Mouse (Mus musculus): ENCODE data around the gene Pecam1. TPM values are rescaled to one million over a fixed set of nuclear protein-coding genes. Genes with fewer than 3 reads are reported as not detected.

Pecam1 gene
- polyA plus RNA-seq, 1 experiment from 2014 or later = 44.2 TPM

DNA sequence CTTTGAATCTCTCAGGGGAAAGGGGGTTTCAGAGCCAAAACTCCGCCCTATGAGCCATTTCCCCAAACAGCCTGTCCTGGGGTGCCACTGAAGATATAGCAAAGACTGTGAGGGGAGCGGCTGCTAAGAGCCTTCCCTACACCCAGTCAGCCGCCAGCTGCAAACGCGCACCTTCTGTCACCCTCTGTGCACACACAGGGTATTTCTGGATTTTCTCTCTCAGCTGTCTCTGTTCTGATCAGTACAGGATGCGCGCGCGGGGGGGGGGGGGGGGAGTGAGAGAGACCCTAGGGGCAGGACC lies 80.6 kb downstream of the Pecam1 start:
- 42% methylated on average over 9 of the region's 9 CpGs for WGBS
- no peak for ATAC-seq (ENCODE audit: insufficient number of reproducible peaks, low FRiP score, low TSS enrichment, low read depth)
- Histone ChIP-seq H3K9ac (no peak overlapping the region), H3K9me3 (no peaks in the 10 kb centered on the region), H3K27ac (no peak overlapping the region), H3K36me3 (no peaks in the 10 kb centered on the region), H3K4me1 (peaks cover 25% of the 10 kb centered on the region), H3K27me3 (no peaks in the 10 kb centered on the region), H3K4me3 (no peak overlapping the region), H3K4me2 (no peak overlapping the region)

DNA sequence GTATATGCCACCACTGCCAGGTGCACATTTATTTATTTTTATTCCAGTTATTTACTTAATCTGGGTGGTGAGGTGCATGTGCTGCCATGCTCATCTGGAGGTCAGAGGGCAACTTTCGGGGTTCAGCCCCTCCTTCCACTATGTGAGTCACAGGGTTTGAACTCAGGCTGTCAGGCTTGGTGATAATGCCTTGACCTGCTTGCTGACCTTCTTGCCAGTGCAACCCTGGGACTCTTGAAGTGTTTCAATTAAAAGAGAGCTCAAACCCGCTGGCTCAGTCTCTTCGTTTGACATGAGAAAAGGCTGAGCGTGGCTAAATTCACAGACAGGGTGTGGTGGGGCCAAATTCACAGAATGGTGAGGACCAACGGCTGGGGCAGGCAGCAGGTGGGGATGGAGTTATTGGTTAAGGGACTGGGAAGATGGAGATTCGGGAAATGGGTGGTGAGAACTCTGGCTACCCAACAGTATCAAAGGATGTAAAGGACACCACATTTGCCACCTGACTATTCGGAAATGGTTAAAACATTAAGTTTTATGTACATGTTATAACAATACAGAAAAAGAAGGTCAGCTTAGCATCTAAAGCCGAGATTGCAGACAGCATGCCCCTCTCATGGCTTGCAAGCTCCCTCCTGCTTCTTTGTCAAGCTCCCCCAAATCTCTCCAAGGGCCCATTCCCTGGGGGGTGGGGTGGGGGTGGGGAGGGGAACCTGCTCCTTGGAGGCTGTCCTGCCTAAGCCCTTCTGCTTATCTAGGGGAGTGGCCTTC lies 81.1 kb downstream of the Pecam1 start:
- no peak overlapping the region for H3K27ac ChIP-seq
- H3K4me2 ChIP-seq = no peak overlapping the region
- ATAC-seq (ENCODE audit: insufficient number of reproducible peaks, low FRiP score, low TSS enrichment, low read depth) = no peak
- H3K9me3 ChIP-seq = no peaks in the 10 kb centered on the region
- H3K9ac ChIP-seq = no peak overlapping the region
- peaks cover 20% of the 10 kb centered on the region for H3K4me1 ChIP-seq
- no peaks in the 10 kb centered on the region for H3K36me3 ChIP-seq
- WGBS = 43% methylated on average over 8 of the region's 8 CpGs
- no peaks in the 10 kb centered on the region for H3K27me3 ChIP-seq
- H3K4me3 ChIP-seq = no peak overlapping the region

DNA sequence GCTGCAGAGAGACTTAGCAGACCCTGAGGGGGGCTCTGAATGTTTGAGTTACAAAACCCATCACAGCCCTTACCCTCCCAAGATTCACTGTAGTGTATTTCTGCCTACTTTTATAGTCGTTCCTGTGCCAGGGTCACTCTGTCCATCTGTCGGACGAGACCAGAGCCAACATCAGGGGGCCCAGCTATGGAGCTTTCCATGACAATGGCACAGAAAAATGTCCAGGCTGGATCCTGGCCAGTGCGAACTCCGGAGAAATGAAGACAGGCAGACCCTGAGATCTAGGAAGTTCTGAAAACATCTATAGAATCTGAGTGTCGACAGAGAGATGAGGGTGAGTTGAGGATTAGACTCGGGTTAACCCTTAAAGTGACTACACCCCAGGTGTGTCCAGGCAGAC lies 82.1 kb downstream of the Pecam1 start:
- Histone ChIP-seq H3K4me3 (no peak overlapping the region), H3K36me3 (no peaks in the 10 kb centered on the region), H3K4me1 (peaks cover 14% of the 10 kb centered on the region), H3K4me2 (no peak overlapping the region), H3K27ac (no peak overlapping the region), H3K27me3 (no peaks in the 10 kb centered on the region), H3K9me3 (no peaks in the 10 kb centered on the region), H3K9ac (no peak overlapping the region)
- WGBS = 63% methylated on average over 7 of the region's 7 CpGs
- ATAC-seq (ENCODE audit: insufficient number of reproducible peaks, low FRiP score, low TSS enrichment, low read depth) = no peak

DNA sequence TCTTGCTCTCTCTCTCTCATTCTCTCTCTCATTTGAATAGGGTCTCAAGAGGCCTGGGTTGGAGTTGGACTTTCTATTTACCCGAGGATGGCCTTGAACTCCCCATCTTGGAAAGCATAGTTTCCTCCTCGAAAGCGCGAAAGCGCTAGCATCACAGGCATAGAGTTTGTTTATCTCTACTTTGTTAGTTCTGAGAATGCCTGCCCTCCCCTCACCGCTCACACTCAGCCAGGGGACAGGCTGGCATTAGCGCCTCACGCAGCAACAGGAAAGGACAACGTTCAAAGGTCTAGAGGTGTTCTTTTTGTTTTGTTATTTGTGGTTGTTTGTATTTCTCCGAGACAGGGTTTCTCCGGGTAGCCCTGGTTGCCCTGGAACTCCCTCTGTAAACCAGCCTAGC lies 82.6 kb downstream of the Pecam1 start:
- Histone ChIP-seq H3K27ac (no peak overlapping the region), H3K4me1 (peaks cover 14% of the 10 kb centered on the region), H3K4me2 (no peak overlapping the region), H3K9me3 (no peaks in the 10 kb centered on the region), H3K36me3 (no peaks in the 10 kb centered on the region), H3K4me3 (no peak overlapping the region), H3K27me3 (no peaks in the 10 kb centered on the region), H3K9ac (no peak overlapping the region)
- WGBS = 83% methylated on average over 11 of the region's 11 CpGs
- ATAC-seq (ENCODE audit: insufficient number of reproducible peaks, low FRiP score, low TSS enrichment, low read depth) = no peak

DNA sequence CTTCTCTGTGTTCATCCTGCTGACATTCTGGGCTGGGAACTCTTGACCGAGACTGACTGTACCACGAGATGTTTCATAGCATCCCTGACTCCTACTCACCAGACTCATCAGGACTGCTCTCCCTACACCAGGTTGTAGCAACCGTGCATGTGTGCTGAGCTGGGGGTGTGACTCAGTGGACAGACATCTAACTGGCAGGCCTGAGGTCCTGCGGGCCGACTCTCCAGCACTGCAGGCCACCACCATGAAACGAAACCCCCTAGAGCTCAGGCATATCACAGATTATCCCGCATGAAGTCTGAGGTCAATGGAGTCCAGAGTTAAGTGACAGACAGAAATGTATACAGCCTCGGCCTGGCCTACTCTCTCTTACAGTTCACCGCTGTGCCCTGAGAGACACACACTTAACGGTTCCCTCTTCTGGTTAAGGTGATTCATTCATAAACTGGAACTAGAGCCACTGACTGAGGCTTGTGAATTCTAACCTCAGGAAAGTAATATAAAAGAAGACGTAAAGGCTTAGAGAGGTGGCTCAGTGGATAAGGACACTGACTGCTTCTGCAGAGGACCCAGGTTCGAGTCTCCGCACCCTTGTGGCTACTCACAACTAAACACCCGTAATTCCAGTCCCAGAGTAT lies 83.8 kb downstream of the Pecam1 start:
- H3K4me2 ChIP-seq = no peak overlapping the region
- no peaks in the 10 kb centered on the region for H3K27me3 ChIP-seq
- H3K27ac ChIP-seq = no peak overlapping the region
- WGBS = 85% methylated on average over 14 of the region's 14 CpGs
- H3K4me1 ChIP-seq = peaks cover 14% of the 10 kb centered on the region
- H3K36me3 ChIP-seq = no peaks in the 10 kb centered on the region
- 0 out of 2 replicates have a peak, but pooled peaks have one; percentile 23 for ATAC-seq (ENCODE audit: insufficient number of reproducible peaks, low FRiP score, low TSS enrichment, low read depth)
- no peak overlapping the region for H3K9ac ChIP-seq
- no peaks in the 10 kb centered on the region for H3K9me3 ChIP-seq
- H3K4me3 ChIP-seq = no peak overlapping the region

DNA sequence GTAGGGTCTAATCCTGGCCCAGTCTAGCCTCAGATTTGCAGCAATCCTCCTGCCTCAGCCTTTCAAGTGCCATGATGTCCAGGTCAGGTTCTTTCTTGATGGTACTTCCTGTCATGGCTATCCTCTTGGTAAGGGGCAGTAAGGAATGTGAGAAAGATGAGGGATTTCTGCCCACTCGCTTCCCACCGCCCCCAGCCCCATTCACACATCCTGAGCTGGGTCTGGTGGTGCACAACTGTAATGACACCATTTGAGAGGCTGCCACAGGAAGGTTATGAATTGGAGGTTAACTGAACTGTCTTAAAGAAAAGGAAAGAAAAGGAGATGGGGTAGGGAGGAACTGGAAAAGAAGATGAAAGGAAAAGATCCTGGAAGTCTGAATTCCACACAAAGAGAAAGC lies 84.6 kb downstream of the Pecam1 start:
- WGBS = 89% methylated on average over 2 of the region's 2 CpGs
- H3K4me1 ChIP-seq = peaks cover 8% of the 10 kb centered on the region
- H3K4me3 ChIP-seq = no peak overlapping the region
- H3K4me2 ChIP-seq = no peak overlapping the region
- H3K36me3 ChIP-seq = no peaks in the 10 kb centered on the region
- no peak overlapping the region for H3K27ac ChIP-seq
- no peak overlapping the region for H3K9ac ChIP-seq
- no peak for ATAC-seq (ENCODE audit: insufficient number of reproducible peaks, low FRiP score, low TSS enrichment, low read depth)
- H3K9me3 ChIP-seq = no peaks in the 10 kb centered on the region
- H3K27me3 ChIP-seq = no peaks in the 10 kb centered on the region

DNA sequence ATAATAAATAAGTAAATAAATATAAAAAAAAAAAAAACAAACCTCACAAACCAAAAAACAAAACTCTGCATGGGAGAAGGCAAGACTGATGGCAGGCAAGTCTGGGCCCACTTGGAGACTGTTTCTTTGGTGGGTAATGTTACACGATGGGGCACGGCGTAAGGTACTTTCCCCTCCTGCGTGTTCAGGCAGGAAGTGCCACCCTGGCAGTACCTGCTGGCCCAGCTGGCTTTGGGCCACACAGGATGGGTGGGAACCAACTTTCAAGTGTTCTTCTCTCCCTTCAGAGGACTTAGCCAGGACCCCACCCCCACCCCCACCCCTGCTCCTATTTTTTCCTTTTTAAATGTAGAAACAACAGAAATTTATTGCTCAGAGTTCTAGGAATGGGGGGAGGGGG lies 85.1 kb downstream of the Pecam1 start:
- no peak for ATAC-seq (ENCODE audit: insufficient number of reproducible peaks, low FRiP score, low TSS enrichment, low read depth)

DNA sequence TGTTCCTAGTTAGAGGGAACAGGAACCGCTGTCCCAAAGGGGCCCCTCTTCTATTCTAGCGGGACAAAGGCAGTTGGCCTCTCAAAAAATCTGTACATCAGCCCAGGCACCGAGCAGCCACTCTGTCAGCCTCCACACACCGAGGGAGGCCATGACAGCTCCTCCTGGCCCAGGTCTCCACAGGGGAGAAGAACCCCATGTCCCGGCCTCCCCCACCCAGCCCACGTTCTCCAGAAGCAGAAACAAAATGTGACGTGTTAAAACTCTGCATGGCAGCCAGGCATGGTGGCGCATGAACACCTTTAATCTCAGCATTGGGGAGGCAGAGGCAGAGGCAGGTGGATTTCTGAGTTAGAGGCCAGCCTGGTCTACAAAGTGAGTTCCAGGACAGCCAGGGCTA lies 85.7 kb downstream of the Pecam1 start:
- Histone ChIP-seq H3K9me3 (no peaks in the 10 kb centered on the region), H3K36me3 (no peaks in the 10 kb centered on the region), H3K9ac (no peak overlapping the region), H3K4me1 (peaks cover 16% of the 10 kb centered on the region), H3K27me3 (no peaks in the 10 kb centered on the region), H3K4me3 (no peak overlapping the region), H3K4me2 (no peak overlapping the region), H3K27ac (no peak overlapping the region)
- 75% methylated on average over 8 of the region's 8 CpGs for WGBS
- ATAC-seq (ENCODE audit: insufficient number of reproducible peaks, low FRiP score, low TSS enrichment, low read depth) = no peak

More for the DNA sequence above, 85.1 kb downstream of the Pecam1 start:
- H3K9ac ChIP-seq = no peak overlapping the region
- peaks cover 11% of the 10 kb centered on the region for H3K4me1 ChIP-seq
- H3K9me3 ChIP-seq = no peaks in the 10 kb centered on the region
- no peak overlapping the region for H3K4me3 ChIP-seq
- no peaks in the 10 kb centered on the region for H3K36me3 ChIP-seq
- H3K27ac ChIP-seq = no peak overlapping the region
- no peak overlapping the region for H3K4me2 ChIP-seq
- H3K27me3 ChIP-seq = no peaks in the 10 kb centered on the region
- WGBS = 71% methylated on average over 4 of the region's 4 CpGs

DNA sequence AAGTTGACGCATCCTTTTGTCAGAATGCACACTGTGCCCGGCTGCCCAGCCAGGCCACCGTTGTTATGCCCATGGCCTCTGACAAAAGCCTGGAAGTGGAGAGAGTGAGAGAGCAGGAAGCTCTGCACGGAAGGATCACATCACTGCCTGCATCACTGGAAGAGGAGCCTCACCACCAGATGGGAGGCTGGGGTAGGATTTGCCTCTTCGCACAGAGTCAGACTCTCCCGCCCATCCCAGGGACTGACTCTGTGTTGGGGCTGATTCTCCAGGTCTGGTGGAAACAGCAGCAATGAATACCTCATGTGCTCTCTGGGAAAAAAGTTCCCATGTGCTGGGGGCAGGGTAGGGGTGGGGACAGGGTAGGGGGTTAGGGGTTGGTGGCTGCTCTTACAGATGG lies 86.6 kb downstream of the Pecam1 start:
- Histone ChIP-seq H3K9ac (no peak overlapping the region), H3K27ac (peak overlapping the region; percentile 19; the same call in 1 of the 2 replicates), H3K27me3 (no peaks in the 10 kb centered on the region), H3K36me3 (no peaks in the 10 kb centered on the region), H3K4me2 (no peak overlapping the region), H3K4me3 (no peak overlapping the region), H3K4me1 (peaks cover 21% of the 10 kb centered on the region), H3K9me3 (no peaks in the 10 kb centered on the region)
- ATAC-seq (ENCODE audit: insufficient number of reproducible peaks, low FRiP score, low TSS enrichment, low read depth) = no peak
- WGBS = 64% methylated on average over 6 of the region's 6 CpGs

DNA sequence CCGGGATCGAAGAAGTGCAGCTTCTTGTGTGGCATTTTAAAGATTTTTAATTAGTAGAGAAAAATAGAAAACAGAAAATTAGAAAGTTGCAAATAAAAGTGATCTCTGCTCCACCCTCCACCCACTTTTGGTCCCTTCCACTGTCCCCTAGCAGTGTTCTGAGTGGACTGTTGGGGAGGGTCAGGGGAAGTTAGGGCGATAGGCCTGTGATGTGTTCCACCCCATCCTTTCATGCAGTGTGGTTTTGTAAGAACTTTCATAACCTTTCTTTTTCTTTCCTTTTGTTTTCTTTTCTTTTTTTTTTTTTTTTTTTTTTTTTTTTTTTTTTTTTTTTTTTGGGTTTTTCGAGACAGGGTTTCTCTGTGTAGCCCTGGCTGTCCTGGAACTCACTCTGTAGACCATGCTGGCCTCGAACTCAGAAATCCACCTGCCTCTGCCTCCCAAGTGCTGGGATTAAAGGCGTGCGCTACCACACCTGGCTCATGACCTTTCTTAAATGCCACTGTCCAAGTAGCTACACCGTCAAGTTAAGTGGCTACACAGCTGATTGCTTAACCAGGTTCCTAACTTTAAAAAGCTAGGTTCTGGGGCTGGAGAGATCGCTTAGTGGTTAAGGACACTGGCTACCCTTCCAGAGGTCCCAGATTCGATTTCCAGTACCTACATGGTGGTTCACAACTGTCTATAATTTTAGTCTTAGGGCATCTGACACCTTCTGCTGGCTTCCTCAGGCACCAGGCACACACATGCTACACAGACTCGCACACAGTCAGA lies 87.6 kb downstream of the Pecam1 start:
- 84% methylated on average over 10 of the region's 11 CpGs for WGBS
- Histone ChIP-seq H3K4me3 (no peak overlapping the region), H3K4me2 (no peak overlapping the region), H3K27me3 (no peaks in the 10 kb centered on the region), H3K36me3 (no peaks in the 10 kb centered on the region), H3K27ac (no peak overlapping the region), H3K4me1 (peaks cover 31% of the 10 kb centered on the region), H3K9me3 (no peaks in the 10 kb centered on the region), H3K9ac (no peak overlapping the region)
- ATAC-seq (ENCODE audit: insufficient number of reproducible peaks, low FRiP score, low TSS enrichment, low read depth) = no peak

DNA sequence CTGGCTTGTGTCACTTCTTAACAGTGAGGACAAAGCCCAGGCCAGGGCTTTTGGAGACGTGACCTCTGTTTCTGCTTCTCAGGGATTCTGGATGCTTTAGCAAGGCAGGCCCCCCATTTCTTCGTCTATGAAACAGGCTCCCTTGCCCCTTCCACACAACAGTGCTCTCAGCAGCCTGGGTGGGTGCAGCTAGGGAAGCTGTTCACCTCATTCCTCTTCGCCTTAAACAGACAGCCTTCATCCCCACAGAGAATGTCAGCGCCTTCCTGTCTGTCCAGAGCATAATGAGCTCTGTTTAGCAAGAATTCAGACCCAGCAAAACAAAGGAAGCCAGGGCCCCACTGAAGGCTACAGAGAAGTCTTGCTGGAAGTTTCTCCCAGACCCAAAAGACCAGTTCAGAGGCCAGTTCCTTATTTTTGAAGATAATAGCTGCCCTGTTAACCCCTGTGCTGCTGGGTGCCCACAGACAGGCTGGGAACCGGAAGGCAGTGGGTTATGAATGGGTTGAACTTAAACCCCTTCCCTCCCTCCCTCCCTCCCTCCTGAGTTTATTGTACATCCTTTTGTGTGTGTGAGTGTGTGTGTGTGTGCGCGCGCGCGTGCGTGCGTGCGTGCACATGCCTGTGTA lies 89.9 kb downstream of the Pecam1 start:
- H3K27me3 ChIP-seq = no peaks in the 10 kb centered on the region
- H3K36me3 ChIP-seq = no peaks in the 10 kb centered on the region
- WGBS = 70% methylated on average over 13 of the region's 13 CpGs
- no peak overlapping the region for H3K4me2 ChIP-seq
- no peak overlapping the region for H3K9ac ChIP-seq
- peak overlapping the region; percentile 91 for H3K27ac ChIP-seq
- no peaks in the 10 kb centered on the region for H3K9me3 ChIP-seq
- H3K4me3 ChIP-seq = no peak overlapping the region
- H3K4me1 ChIP-seq = peaks cover 37% of the 10 kb centered on the region
- no peak for ATAC-seq (ENCODE audit: insufficient number of reproducible peaks, low FRiP score, low TSS enrichment, low read depth)
